Comparison of ENCODE assay signal across 10 mouse cellular contexts in genomic region chr10:63122516-63122915, GRCm38 (mm10). TPM values are rescaled to one million over a fixed set of nuclear protein-coding genes. Genes with fewer than 3 reads are reported as not detected.
DNase-seq lines count a peak whose midpoint lies in the region; ATAC-seq lines count a peak whose summit lies in the region.
"Had no signal": no experiment of that assay in that cellular context is flagged by ENCODE, and none has a peak within 500 bp of the region (broad histone marks: within the 10 kb centered on the region; RNA-seq: fewer than 3 reads in every experiment).

No protein-coding gene starts in this region.

- no peaks in the 10 kb centered on the region for H3K27me3 ChIP-seq in forebrain, embryonic 16.5 days (replicated peaks; ENCODE audit: control insufficient read depth, insufficient read depth, low read length)
- H3K27me3 ChIP-seq in midbrain, embryonic 12.5 days = no peaks in the 10 kb centered on the region

- H3K36me3 ChIP-seq in forebrain, embryonic 16.5 days (ENCODE audit: control insufficient read depth, insufficient read depth) = no peaks in the 10 kb centered on the region
- no peaks in the 10 kb centered on the region for H3K36me3 ChIP-seq in midbrain, embryonic 12.5 days
- H3K36me3 ChIP-seq: G1E had no signal

- H3K9ac ChIP-seq in forebrain, embryonic 16.5 days (replicated peaks; ENCODE audit: low read depth, low read length) = no peak overlapping the region
- H3K9ac ChIP-seq in midbrain, embryonic 12.5 days (replicated peaks) = no peak overlapping the region

- ATAC-seq in frontal cortex, adult (ENCODE audit: low TSS enrichment) = peak; percentile 77; the same call in 1 of the 2 replicates
- ATAC-seq in forebrain, embryonic 16.5 days = peak; percentile 69; the same call in 1 of the 2 replicates
- peak; percentile 87; the same call in 1 of the 2 replicates for ATAC-seq in midbrain, embryonic 12.5 days (ENCODE audit: low FRiP score, low read depth)

- no peaks in the 10 kb centered on the region for H3K4me1 ChIP-seq in forebrain, embryonic 16.5 days (replicated peaks; ENCODE audit: control insufficient read depth, insufficient read depth, low read length)
- H3K4me1 ChIP-seq in midbrain, embryonic 12.5 days = no peaks in the 10 kb centered on the region

- no peak overlapping the region for H3K27ac ChIP-seq in forebrain, embryonic 16.5 days (ENCODE audit: low read length)
- H3K27ac ChIP-seq in midbrain, embryonic 12.5 days (replicated peaks) = no peak overlapping the region

- DNase-seq in frontal cortex, postnatal 25 days (ENCODE audit: low spot score in 2 of 2) = no peak
- DNase-seq in R1 (ENCODE audit: low read depth, low spot score) = peak; percentile 86
- DNase-seq in layer of hippocampus, postnatal 10 days (ENCODE audit: low spot score in 2 of 2) = peak; percentile 23 to 38
- no peak for DNase-seq in gastrocnemius, adult 18-20 months (ENCODE audit: low spot score)
- no peak for DNase-seq in testis, postnatal 10 days (ENCODE audit: low spot score)

- H3K4me3 ChIP-seq in forebrain, embryonic 16.5 days (replicated peaks; ENCODE audit: low read length) = no peak overlapping the region
- H3K4me3 ChIP-seq in midbrain, embryonic 12.5 days = no peak overlapping the region

- no peak overlapping the region for H3K4me2 ChIP-seq in forebrain, embryonic 16.5 days (ENCODE audit: low read length)
- no peak overlapping the region for H3K4me2 ChIP-seq in midbrain, embryonic 12.5 days (replicated peaks)

- no peaks in the 10 kb centered on the region for H3K9me3 ChIP-seq in forebrain, embryonic 16.5 days (ENCODE audit: control insufficient read depth, low read length)
- no peaks in the 10 kb centered on the region for H3K9me3 ChIP-seq in midbrain, embryonic 12.5 days
- H3K9me3 ChIP-seq: G1E had no signal

- 26% methylated on average over 8 of the region's 8 CpGs for WGBS in forebrain, embryonic 16.5 days
- 31% methylated on average over 8 of the region's 8 CpGs for WGBS in midbrain, embryonic 12.5 days

RNA-seq across cellular contexts. Expression of gene Atoh7, which starts 23.1 kb away (rescaled TPM):
- polyA plus RNA-seq in forebrain, embryonic 16.5 days (2015; fragmentation: Nextera tagmentation; extraction: Ambion mirVana) = 0.94 and 0.98 TPM in 2 replicates
- 1 to 10 TPM; 2.1 to 2.6 TPM for total RNA-seq in layer of hippocampus, postnatal 10 days (2021)
- 0.70 and 1.5 TPM in 2 replicates for polyA plus RNA-seq in midbrain, embryonic 12.5 days (2016; fragmentation: Nextera tagmentation; extraction: Ambion mirVana)
- not detected for total RNA-seq in gastrocnemius, adult 18-20 months (2021)
- total RNA-seq: G1E had no signal
- polyA plus RNA-seq: G1E; lung, embryonic 16.5 days had no signal

Comparison
In these comparisons a context has a peak if more than half of its experiments do, and no peak if none do; other contexts are left out.
1. DNase-seq: peak in R1 (single experiment) and layer of hippocampus, postnatal 10 days (2 of 2); none in frontal cortex, postnatal 25 days (0 of 2), gastrocnemius, adult 18-20 months (single experiment) and testis, postnatal 10 days (single experiment).
2. Peak in every context shown above with its lines, with median percentiles within 50 percentile points of each other: ATAC-seq.